Mouse (Mus musculus): ENCODE measurements around the gene Kmt2e. TPM values are rescaled to one million over a fixed set of nuclear protein-coding genes. Genes with fewer than 3 reads are reported as not detected.

Kmt2e gene
- polyA plus RNA-seq, 1 experiment from 2014 or later, result 76.8 TPM

DNA sequence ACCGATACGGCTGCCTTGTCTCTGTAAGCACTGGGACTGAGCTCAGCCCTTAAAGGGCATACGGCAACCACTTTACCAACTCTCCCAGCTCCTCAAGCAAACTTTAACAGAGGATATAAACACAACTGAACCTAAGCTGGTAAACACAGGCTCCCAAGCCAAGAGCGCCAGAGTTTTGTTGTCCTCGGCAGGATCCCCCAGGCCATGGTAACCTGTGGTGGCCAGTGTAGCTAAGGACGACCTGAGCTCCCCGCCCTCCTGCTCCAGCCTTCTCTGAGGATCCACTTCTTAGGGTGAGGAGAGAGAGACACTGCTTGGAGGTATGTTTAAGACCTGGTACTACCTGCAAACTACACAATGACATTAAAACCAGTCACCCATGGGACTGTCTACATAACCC lies 78.3 kb downstream of the Kmt2e start:
- no peaks in the 10 kb centered on the region for H3K27me3 ChIP-seq (ENCODE audit: insufficient read depth, low read length)
- peaks cover 11% of the 10 kb centered on the region; the same call in 1 of the 2 replicates for H3K36me3 ChIP-seq (ENCODE audit: insufficient read depth, low read length)
- WGBS, result 90% methylated on average over 7 of the region's 7 CpGs

DNA sequence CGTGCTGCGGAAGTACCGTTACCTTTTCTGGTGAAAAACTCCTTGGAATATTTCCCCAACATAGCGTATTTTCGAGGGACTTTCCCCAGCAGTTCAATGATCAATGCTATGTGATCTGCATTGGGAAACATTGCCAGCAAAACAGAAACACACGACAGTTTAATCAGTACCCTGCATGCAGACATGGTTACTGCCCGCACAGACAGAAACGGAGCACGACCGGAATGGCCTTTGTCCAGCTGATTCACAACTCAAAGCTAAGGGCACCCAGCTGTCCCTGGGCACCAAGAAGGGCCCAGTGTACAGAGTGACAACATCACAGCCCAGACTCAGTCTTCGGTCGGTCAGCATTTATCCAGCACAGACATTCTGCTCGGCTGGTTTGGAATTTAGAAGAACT lies 79.2 kb downstream of the Kmt2e start:
- Histone ChIP-seq H3K36me3 (ENCODE audit: insufficient read depth, low read length) (peaks cover 11% of the 10 kb centered on the region; the same call in 1 of the 2 replicates), H3K4me1 (replicated peaks; ENCODE audit: insufficient read depth, low read length) (no peaks in the 10 kb centered on the region; the same call in 1 of the 2 replicates), H3K9me3 (replicated peaks; ENCODE audit: low read length) (no peaks in the 10 kb centered on the region), H3K4me3 (replicated peaks; ENCODE audit: low read depth, low read length) (no peak overlapping the region), H3K27ac (no peak overlapping the region), H3K4me2 (ENCODE audit: low read length) (no peak overlapping the region), H3K27me3 (ENCODE audit: insufficient read depth, low read length) (no peaks in the 10 kb centered on the region), H3K9ac (ENCODE audit: low read depth, low read length) (no peak overlapping the region)
- ATAC-seq (replicated peaks; ENCODE audit: low FRiP score, low read depth), result no peak
- WGBS, result 86% methylated on average over 13 of the region's 13 CpGs
- TF ChIP-seq CTCF (IDR thresholded peaks at IDR 0.05; ENCODE audit: low read depth), result no peak
- no peak for DNase-seq (ENCODE audit: low spot score)

More for the DNA sequence above, 78.3 kb downstream of the Kmt2e start:
- Histone ChIP-seq H3K4me2 (ENCODE audit: low read length) (no peak overlapping the region), H3K9me3 (replicated peaks; ENCODE audit: low read length) (no peaks in the 10 kb centered on the region), H3K27ac (no peak overlapping the region), H3K9ac (ENCODE audit: low read depth, low read length) (no peak overlapping the region), H3K4me1 (replicated peaks; ENCODE audit: insufficient read depth, low read length) (no peaks in the 10 kb centered on the region), H3K4me3 (replicated peaks; ENCODE audit: low read depth, low read length) (no peak overlapping the region)
- DNase-seq (ENCODE audit: low spot score), result no peak
- no peak for TF ChIP-seq CTCF (IDR thresholded peaks at IDR 0.05; ENCODE audit: low read depth)
- no peak for ATAC-seq (replicated peaks; ENCODE audit: low FRiP score, low read depth)

DNA sequence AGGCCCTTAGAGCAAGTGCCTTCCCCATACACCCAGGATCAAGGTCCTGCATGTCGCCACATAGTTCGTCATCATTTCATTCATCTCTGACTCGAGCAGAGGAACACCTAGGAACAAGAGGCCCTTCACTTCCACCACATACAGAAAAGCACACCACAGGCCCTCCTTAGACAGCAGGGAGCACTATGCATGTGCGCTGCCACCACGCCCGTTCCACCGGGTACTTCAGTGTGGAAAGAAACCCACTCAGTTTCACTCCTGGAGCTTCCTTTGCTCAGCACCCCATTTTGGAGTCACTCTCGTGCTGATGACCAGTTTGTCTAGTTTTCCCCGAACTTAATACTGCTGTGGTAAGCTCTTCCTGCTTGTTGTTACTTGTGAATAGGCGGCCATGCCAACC lies 80.8 kb downstream of the Kmt2e start:
- DNase-seq (ENCODE audit: low spot score), result no peak
- Histone ChIP-seq H3K4me2 (ENCODE audit: low read length) (no peak overlapping the region), H3K36me3 (ENCODE audit: insufficient read depth, low read length) (peaks cover 11% of the 10 kb centered on the region; the same call in 1 of the 2 replicates), H3K27ac (no peak overlapping the region), H3K9me3 (replicated peaks; ENCODE audit: low read length) (no peaks in the 10 kb centered on the region), H3K9ac (ENCODE audit: low read depth, low read length) (no peak overlapping the region), H3K27me3 (ENCODE audit: insufficient read depth, low read length) (no peaks in the 10 kb centered on the region), H3K4me1 (replicated peaks; ENCODE audit: insufficient read depth, low read length) (no peaks in the 10 kb centered on the region; the same call in 1 of the 2 replicates), H3K4me3 (replicated peaks; ENCODE audit: low read depth, low read length) (no peak overlapping the region)
- no peak for ATAC-seq (replicated peaks; ENCODE audit: low FRiP score, low read depth)
- no peak for TF ChIP-seq CTCF (IDR thresholded peaks at IDR 0.05; ENCODE audit: low read depth)
- 91% methylated on average over 10 of the region's 10 CpGs for WGBS

DNA sequence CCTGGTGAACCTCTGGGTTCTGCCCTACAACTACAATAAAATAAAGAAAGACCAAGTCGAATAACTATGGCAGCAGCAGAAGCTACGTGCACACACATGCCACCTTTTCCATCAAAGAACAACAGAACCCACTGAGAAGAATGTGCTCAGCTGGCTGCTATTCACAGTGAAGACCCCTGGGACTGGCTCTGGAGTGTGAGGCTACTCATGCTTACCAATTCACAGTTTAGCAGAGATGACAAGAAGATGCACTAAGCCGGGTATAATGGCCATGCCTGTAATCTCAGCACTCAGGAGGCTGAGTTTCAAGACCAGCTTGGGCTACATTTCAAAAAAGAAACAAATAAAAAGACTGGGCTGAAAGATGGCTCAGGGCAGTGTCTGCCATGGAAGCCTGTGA lies 82.7 kb downstream of the Kmt2e start:
- Histone ChIP-seq H3K27ac (no peak overlapping the region), H3K36me3 (ENCODE audit: insufficient read depth, low read length) (peaks cover 12% of the 10 kb centered on the region; the same call in 1 of the 2 replicates), H3K9me3 (replicated peaks; ENCODE audit: low read length) (no peaks in the 10 kb centered on the region), H3K4me1 (replicated peaks; ENCODE audit: insufficient read depth, low read length) (no peaks in the 10 kb centered on the region; the same call in 1 of the 2 replicates), H3K9ac (ENCODE audit: low read depth, low read length) (no peak overlapping the region), H3K4me3 (replicated peaks; ENCODE audit: low read depth, low read length) (no peak overlapping the region), H3K4me2 (ENCODE audit: low read length) (no peak overlapping the region), H3K27me3 (ENCODE audit: insufficient read depth, low read length) (no peaks in the 10 kb centered on the region)
- DNase-seq (ENCODE audit: low spot score) (no peak), ATAC-seq (replicated peaks; ENCODE audit: low FRiP score, low read depth) (no peak)
- TF ChIP-seq CTCF (IDR thresholded peaks at IDR 0.05; ENCODE audit: low read depth), result no peak
- 94% methylated on average over 3 of the region's 3 CpGs for WGBS

DNA sequence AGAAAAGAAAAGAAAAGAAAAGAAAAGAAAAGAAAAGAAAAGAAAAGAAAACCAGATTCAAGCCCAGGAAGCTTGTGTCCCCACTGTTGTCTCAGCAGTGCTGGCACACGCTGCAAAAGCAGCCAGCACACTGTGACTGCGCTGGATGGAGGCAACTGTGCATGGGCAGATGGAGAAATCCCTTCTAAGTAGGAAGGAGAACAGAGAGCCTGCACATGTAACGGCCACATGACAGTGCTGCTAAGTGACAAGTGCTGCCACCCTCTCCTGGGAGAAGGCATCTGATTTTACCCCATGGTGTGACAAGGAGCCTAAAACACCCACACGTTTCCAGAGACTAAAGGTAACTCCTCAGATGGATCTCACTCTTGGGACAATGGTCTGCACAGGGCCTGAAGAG lies 83.6 kb downstream of the Kmt2e start:
- DNase-seq (ENCODE audit: low spot score), result no peak
- 92% methylated on average over 4 of the region's 4 CpGs for WGBS
- ATAC-seq (replicated peaks; ENCODE audit: low FRiP score, low read depth), result no peak
- Histone ChIP-seq H3K27ac (no peak overlapping the region), H3K4me3 (replicated peaks; ENCODE audit: low read depth, low read length) (no peak overlapping the region), H3K36me3 (ENCODE audit: insufficient read depth, low read length) (peaks cover 19% of the 10 kb centered on the region; the same call in 1 of the 2 replicates), H3K9me3 (replicated peaks; ENCODE audit: low read length) (no peaks in the 10 kb centered on the region), H3K4me1 (replicated peaks; ENCODE audit: insufficient read depth, low read length) (no peaks in the 10 kb centered on the region; the same call in 1 of the 2 replicates), H3K27me3 (ENCODE audit: insufficient read depth, low read length) (no peaks in the 10 kb centered on the region), H3K9ac (ENCODE audit: low read depth, low read length) (no peak overlapping the region), H3K4me2 (ENCODE audit: low read length) (no peak overlapping the region)
- no peak for TF ChIP-seq CTCF (IDR thresholded peaks at IDR 0.05; ENCODE audit: low read depth)

DNA sequence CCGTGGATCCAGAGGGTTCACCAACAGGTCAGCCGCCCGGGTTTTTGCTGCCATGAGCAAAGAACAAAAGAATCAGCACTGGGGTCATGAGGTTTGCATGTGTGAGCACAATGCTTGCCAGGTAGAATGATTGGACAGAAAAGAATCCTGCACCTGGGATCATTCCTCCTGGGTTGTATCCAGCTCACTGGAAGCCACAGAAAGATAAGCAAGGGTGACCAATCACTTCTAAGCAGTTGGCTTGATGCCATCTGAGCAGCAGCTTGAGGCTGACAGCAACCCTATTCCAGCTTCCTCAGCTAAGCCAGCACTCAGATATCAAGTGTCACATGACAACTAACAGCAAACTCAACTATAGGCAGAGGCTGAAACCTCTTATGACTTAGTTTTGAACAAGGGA lies 84.4 kb downstream of the Kmt2e start:
- ATAC-seq (replicated peaks; ENCODE audit: low FRiP score, low read depth) (peak; percentile 36; the same call in 1 of the 2 replicates), DNase-seq (ENCODE audit: low spot score) (peak; percentile 61)
- H3K4me3 ChIP-seq (replicated peaks; ENCODE audit: low read depth, low read length), result no peak overlapping the region
- no peaks in the 10 kb centered on the region for H3K9me3 ChIP-seq (replicated peaks; ENCODE audit: low read length)
- no peak for TF ChIP-seq CTCF (IDR thresholded peaks at IDR 0.05; ENCODE audit: low read depth)
- peak overlapping the region; percentile 8; the same call in 1 of the 2 replicates for H3K27ac ChIP-seq
- no peak overlapping the region for H3K4me2 ChIP-seq (ENCODE audit: low read length)
- no peaks in the 10 kb centered on the region; the same call in 1 of the 2 replicates for H3K4me1 ChIP-seq (replicated peaks; ENCODE audit: insufficient read depth, low read length)
- WGBS, result 37% methylated on average over 3 of the region's 3 CpGs
- no peaks in the 10 kb centered on the region for H3K27me3 ChIP-seq (ENCODE audit: insufficient read depth, low read length)
- H3K9ac ChIP-seq (ENCODE audit: low read depth, low read length), result no peak overlapping the region
- H3K36me3 ChIP-seq (ENCODE audit: insufficient read depth, low read length), result peaks cover 14% of the 10 kb centered on the region

DNA sequence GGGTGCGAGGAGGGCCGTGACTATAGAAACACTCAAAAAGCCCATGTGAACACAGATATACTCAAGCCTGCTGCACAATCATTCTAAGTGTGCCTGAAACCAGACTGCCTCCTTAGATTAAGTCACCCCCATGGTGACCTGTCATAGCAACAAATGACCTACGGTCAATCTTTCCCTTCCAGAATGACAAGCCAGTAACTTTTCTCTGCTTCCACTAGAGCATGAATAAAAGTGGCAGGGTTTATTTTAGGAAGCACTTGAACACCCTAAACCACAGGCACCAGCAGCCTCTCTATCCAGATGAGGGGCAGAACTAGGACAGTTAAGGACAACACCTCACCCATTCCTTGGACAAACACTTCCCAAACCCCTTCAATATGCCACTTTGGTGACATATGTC lies 85.4 kb downstream of the Kmt2e start:
- Histone ChIP-seq H3K9me3 (replicated peaks; ENCODE audit: low read length) (no peaks in the 10 kb centered on the region), H3K4me3 (replicated peaks; ENCODE audit: low read depth, low read length) (no peak overlapping the region), H3K9ac (ENCODE audit: low read depth, low read length) (no peak overlapping the region), H3K4me1 (replicated peaks; ENCODE audit: insufficient read depth, low read length) (no peaks in the 10 kb centered on the region; the same call in 1 of the 2 replicates), H3K36me3 (ENCODE audit: insufficient read depth, low read length) (peaks cover 18% of the 10 kb centered on the region), H3K27me3 (ENCODE audit: insufficient read depth, low read length) (no peaks in the 10 kb centered on the region), H3K27ac (no peak overlapping the region), H3K4me2 (ENCODE audit: low read length) (no peak overlapping the region)
- TF ChIP-seq CTCF (IDR thresholded peaks at IDR 0.05; ENCODE audit: low read depth), result no peak
- WGBS, result 95% methylated on average over 3 of the region's 3 CpGs
- ATAC-seq (replicated peaks; ENCODE audit: low FRiP score, low read depth) (no peak), DNase-seq (ENCODE audit: low spot score) (no peak)

Measured in kidney, postnatal 0 days (tissue).